In the genomic region with DNA sequence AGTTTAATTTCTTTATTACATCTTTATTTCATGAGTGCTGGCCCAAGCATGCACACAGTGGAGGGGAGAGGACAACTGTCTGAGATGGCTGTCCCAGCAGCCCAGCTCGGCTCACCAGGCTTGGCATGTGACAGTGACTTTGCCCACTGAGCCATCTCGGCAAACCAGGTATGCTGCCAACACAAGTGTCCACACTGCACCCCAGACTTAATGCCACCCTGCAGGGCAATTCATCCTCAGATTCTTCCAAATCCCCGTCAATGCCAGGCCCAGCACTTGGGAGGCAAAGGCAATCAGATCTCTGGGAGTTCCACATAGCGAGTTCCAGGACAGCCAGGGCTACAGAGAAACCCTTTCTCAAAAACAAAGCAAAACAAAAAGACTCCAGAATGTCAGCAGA, we compare ENCODE assay signal across 32 mouse cellular contexts. TPM values are rescaled to one million over a fixed set of nuclear protein-coding genes. Genes with fewer than 3 reads are reported as not detected.
DNase-seq lines count a peak whose midpoint lies in the region; ATAC-seq and TF ChIP-seq lines count a peak whose summit lies in the region.
"Had no signal": no experiment of that assay in that cellular context is flagged by ENCODE, and none has a peak within 500 bp of the region (broad histone marks: within the 10 kb centered on the region; RNA-seq: fewer than 3 reads in every experiment).

No protein-coding gene starts in this region.

- H3K36me3 ChIP-seq in hindbrain, embryonic 13.5 days: peaks cover 22% of the 10 kb centered on the region
- peaks cover 15% of the 10 kb centered on the region for H3K36me3 ChIP-seq in hindbrain, embryonic 12.5 days

- no peak overlapping the region for H3K27ac ChIP-seq in hindbrain, embryonic 13.5 days
- no peak overlapping the region for H3K27ac ChIP-seq in hindbrain, embryonic 12.5 days
- peak overlapping the region; percentile 76 for H3K27ac ChIP-seq in left cerebral cortex, adult 2 months
- H3K27ac ChIP-seq: forebrain, embryonic 15.5 days; heart, adult 2 months; hindbrain, embryonic 10.5 days; kidney, embryonic 15.5 days; limb, embryonic 12.5 days; liver, embryonic 15.5 days; midbrain, embryonic 12.5 days; neural tube, embryonic 13.5 days; stomach, postnatal 0 days had no signal

- H3K27me3 ChIP-seq in hindbrain, embryonic 13.5 days: no peaks in the 10 kb centered on the region
- H3K27me3 ChIP-seq in hindbrain, embryonic 12.5 days: no peaks in the 10 kb centered on the region
- H3K27me3 ChIP-seq: forebrain, embryonic 15.5 days; kidney, embryonic 15.5 days; limb, embryonic 12.5 days; liver, embryonic 15.5 days; midbrain, embryonic 12.5 days; neural tube, embryonic 13.5 days had no signal

- no peak overlapping the region for H3K4me3 ChIP-seq in hindbrain, embryonic 13.5 days
- no peak overlapping the region for H3K4me3 ChIP-seq in hindbrain, embryonic 12.5 days
- H3K4me3 ChIP-seq in left cerebral cortex, adult 2 months: no peak overlapping the region
- H3K4me3 ChIP-seq: forebrain, embryonic 15.5 days; heart, adult 2 months; hindbrain, embryonic 10.5 days; kidney, embryonic 15.5 days; limb, embryonic 12.5 days; liver, embryonic 15.5 days; midbrain, embryonic 12.5 days; neural tube, embryonic 13.5 days had no signal

- no peaks in the 10 kb centered on the region for H3K9me3 ChIP-seq in hindbrain, embryonic 13.5 days
- 0 out of 2 replicates have a peak, but pooled peaks cover 5% of the 10 kb centered on the region for H3K9me3 ChIP-seq in hindbrain, embryonic 12.5 days (replicated peaks)
- H3K9me3 ChIP-seq: forebrain, embryonic 15.5 days; liver, embryonic 15.5 days; neural tube, embryonic 13.5 days had no signal

- intact Hi-C loops in left cerebral cortex, adult 2 months (cut with DNase I): no loop called here
- intact Hi-C loops in left cerebral cortex, postnatal 10 days (cut with DNase I): no loop called here

- DNase-seq in cerebellum, postnatal 25 days: peak; percentile 62 to 65
- DNase-seq in cerebellum, adult 8-10 months: no peak
- no peak for DNase-seq in left cerebral cortex, adult 2 months (ENCODE audit: extremely low spot score in 1 of 2, low spot score in 2 of 2)
- no peak for DNase-seq in left cerebral cortex, postnatal 10 days (ENCODE audit: extremely low spot score in 1 of 2, low spot score in 2 of 2)
- DNase-seq: adrenal gland, postnatal 25 days; B cell, adult 2 months; gastrocnemius, postnatal 36 days; heart, adult 2 months; heart, postnatal 14 days; kidney, adult 18-20 months; kidney, postnatal 4 days; lung, embryonic 14.5 days; lung, postnatal 14 days; right cerebral cortex, postnatal 4 days; thymus, adult 18-20 months; thymus, postnatal 25 days had no signal

- 77% methylated on average over 4 of the region's 4 CpGs for WGBS in hindbrain, embryonic 13.5 days
- WGBS in hindbrain, embryonic 12.5 days: 78% methylated on average over 4 of the region's 4 CpGs

- H3K9ac ChIP-seq in hindbrain, embryonic 13.5 days: 0 out of 2 replicates have a peak overlapping the region, but pooled peaks have one; percentile 29
- no peak overlapping the region for H3K9ac ChIP-seq in hindbrain, embryonic 12.5 days
- H3K9ac ChIP-seq: forebrain, embryonic 15.5 days; kidney, embryonic 15.5 days; limb, embryonic 12.5 days; liver, embryonic 15.5 days; lung, embryonic 14.5 days; midbrain, embryonic 12.5 days; neural tube, embryonic 13.5 days had no signal

- TF ChIP-seq CTCF in left cerebral cortex, adult 2 months (IDR thresholded peaks at IDR 0.05): no peak

- ATAC-seq in hindbrain, embryonic 13.5 days (ENCODE audit: low FRiP score): no peak
- ATAC-seq in hindbrain, embryonic 12.5 days (ENCODE audit: low FRiP score): no peak
- ATAC-seq: forebrain, embryonic 15.5 days had no signal

- H3K4me1 ChIP-seq in hindbrain, embryonic 13.5 days (replicated peaks): peaks cover 50% of the 10 kb centered on the region
- peaks cover 33% of the 10 kb centered on the region for H3K4me1 ChIP-seq in hindbrain, embryonic 12.5 days

- no peak overlapping the region for H3K4me2 ChIP-seq in hindbrain, embryonic 13.5 days
- H3K4me2 ChIP-seq in hindbrain, embryonic 12.5 days (replicated peaks): no peak overlapping the region
- H3K4me2 ChIP-seq: forebrain, embryonic 15.5 days; kidney, embryonic 15.5 days; limb, embryonic 12.5 days; liver, embryonic 15.5 days; lung, embryonic 14.5 days; midbrain, embryonic 12.5 days; neural tube, embryonic 13.5 days had no signal

RNA-seq across cellular contexts. Expression of gene Nudt3, which starts 10.3 kb away (rescaled TPM):
- 225 and 235 TPM in 2 replicates for polyA plus RNA-seq in hindbrain, embryonic 13.5 days (2015; fragmentation: Nextera tagmentation; extraction: Ambion mirVana)
- polyA plus RNA-seq in hindbrain, embryonic 12.5 days (2016; fragmentation: Nextera tagmentation; extraction: Ambion mirVana): 199 and 204 TPM in 2 replicates
- 100 to 1,000 TPM; 550 to 603 TPM for total RNA-seq in left cerebral cortex, adult 2 months (2021)
- 100 to 1,000 TPM; 497 to 524 TPM for total RNA-seq in left cerebral cortex, postnatal 10 days (2021)

RNA-seq across cellular contexts. Expression of gene RPS10-NUDT3, which starts 22.0 kb away (rescaled TPM):
- not detected in 2 replicates for polyA plus RNA-seq in hindbrain, embryonic 13.5 days (2015; fragmentation: Nextera tagmentation; extraction: Ambion mirVana)
- polyA plus RNA-seq in hindbrain, embryonic 12.5 days (2016; fragmentation: Nextera tagmentation; extraction: Ambion mirVana): not detected in 2 replicates
- total RNA-seq in left cerebral cortex, adult 2 months (2021): 1 to 10 TPM in 1 of 2 experiments, not detected in 1; 2.0 TPM
- total RNA-seq in left cerebral cortex, postnatal 10 days (2021): not detected
- total RNA-seq: adrenal gland, adult 18-20 months; adrenal gland, postnatal 25 days; common myeloid progenitor, adult 5-6 weeks; gastrocnemius, postnatal 36 days; heart, adult 2 months; heart, postnatal 14 days; liver, adult 2 months had no signal
- polyA plus RNA-seq: brain, embryonic 14.5 days; forebrain, embryonic 15.5 days; heart, adult 2 months; heart, embryonic 14.5 days; kidney, embryonic 15.5 days; limb, embryonic 12.5 days; liver, adult 2 months; liver, embryonic 15.5 days; lung, embryonic 14.5 days; midbrain, embryonic 12.5 days; neural tube, embryonic 13.5 days; spleen, adult 2 months; stomach, postnatal 0 days had no signal

RNA-seq across cellular contexts. Expression of gene Rps10, which starts 23.5 kb away (rescaled TPM):
- 565 and 583 TPM in 2 replicates for polyA plus RNA-seq in hindbrain, embryonic 13.5 days (2015; fragmentation: Nextera tagmentation; extraction: Ambion mirVana)
- 618 and 712 TPM in 2 replicates for polyA plus RNA-seq in hindbrain, embryonic 12.5 days (2016; fragmentation: Nextera tagmentation; extraction: Ambion mirVana)
- 100 to 1,000 TPM; 444 to 464 TPM for total RNA-seq in left cerebral cortex, adult 2 months (2021)
- 100 to 1,000 TPM; 503 to 512 TPM for total RNA-seq in left cerebral cortex, postnatal 10 days (2021)

RNA-seq across cellular contexts. Expression of gene Pacsin1, which starts 42.3 kb away (rescaled TPM):
- polyA plus RNA-seq in hindbrain, embryonic 13.5 days (2015; fragmentation: Nextera tagmentation; extraction: Ambion mirVana): 27.9 and 31.0 TPM in 2 replicates
- 11.0 and 13.4 TPM in 2 replicates for polyA plus RNA-seq in hindbrain, embryonic 12.5 days (2016; fragmentation: Nextera tagmentation; extraction: Ambion mirVana)
- 100 to 1,000 TPM; 436 to 459 TPM for total RNA-seq in left cerebral cortex, adult 2 months (2021)
- 100 to 1,000 TPM; 204 to 211 TPM for total RNA-seq in left cerebral cortex, postnatal 10 days (2021)
- total RNA-seq: common myeloid progenitor, adult 5-6 weeks; liver, adult 2 months had no signal

RNA-seq across cellular contexts. Expression of gene AI413582, which starts 47.5 kb away (rescaled TPM):
- polyA plus RNA-seq in hindbrain, embryonic 13.5 days (2015; fragmentation: Nextera tagmentation; extraction: Ambion mirVana): 43.5 and 44.8 TPM in 2 replicates
- polyA plus RNA-seq in hindbrain, embryonic 12.5 days (2016; fragmentation: Nextera tagmentation; extraction: Ambion mirVana): 19.8 and 21.9 TPM in 2 replicates
- total RNA-seq in left cerebral cortex, adult 2 months (2021): 10 to 100 TPM; 86.7 to 93.8 TPM
- 10 to 100 TPM; 80.4 to 95.9 TPM for total RNA-seq in left cerebral cortex, postnatal 10 days (2021)

Comparison
In these comparisons a context has a peak if more than half of its experiments do, and no peak if none do; other contexts are left out.
1. DNase-seq: peak in cerebellum, postnatal 25 days (2 of 2); none in cerebellum, adult 8-10 months (single experiment), left cerebral cortex, adult 2 months (0 of 2) and left cerebral cortex, postnatal 10 days (0 of 2).